Mouse (Mus musculus) heart, embryonic 14.5 days (tissue): Measurements from ENCODE around the gene Olfr263. TPM values are rescaled to one million over a fixed set of nuclear protein-coding genes. Genes with fewer than 3 reads are reported as not detected.
A peak's percentile ranks its signal among the peaks of the same experiment; 100 is the strongest.

Experiments
- ATAC-seq: fragments of 200-750 bp; cut with Nextera tagmentation; 2 replicates; pipeline ENCODE4 v1.8.0; 2017; ENCODE audit warnings: low read depth, moderate TSS enrichment; ENCODE audit not compliant: insufficient number of reproducible peaks, insufficient read depth, low FRiP score
- H3K27ac ChIP-seq, 2 experiments: fragments of 200-500 bp in 1 of 2; fragments of 300-500 bp in 1 of 2; sonication (generic) in 1 of 2; replicated peaks in 1 of 2; 2 replicates each; pipeline ENCODE4 v1.5.1; 2012 to 2014; ENCODE audit warnings: low read depth in 2 of 2, low read length in 2 of 2, control low read depth in 1 of 2, mild to moderate bottlenecking in 1 of 2, mixed read lengths in 1 of 2; ENCODE audit not compliant: control insufficient read depth in 1 of 2, insufficient read depth in 1 of 2
- H3K27me3 ChIP-seq: fragments of 300-500 bp; sonication (generic); 2 replicates; pipeline ENCODE4 v1.6.1; 2014; ENCODE audit warnings: mild to moderate bottlenecking, low read length, control low read depth; ENCODE audit not compliant: control insufficient read depth, insufficient read depth
- H3K36me3 ChIP-seq: fragments of 300-500 bp; sonication (generic); 2 replicates; pipeline ENCODE4 v1.6.1; 2014; ENCODE audit warnings: mild to moderate bottlenecking, control low read depth, low read length, mixed read lengths; ENCODE audit not compliant: control insufficient read depth, insufficient read depth
- H3K4me1 ChIP-seq, 2 experiments: fragments of 200-500 bp in 1 of 2; fragments of 300-500 bp in 1 of 2; sonication (generic) in 1 of 2; 2 replicates each; pipeline ENCODE4 v1.6.1; 2012 to 2014; ENCODE audit warnings: low read length in 2 of 2, control low read depth in 1 of 2, mixed read lengths in 1 of 2; ENCODE audit not compliant: control insufficient read depth in 2 of 2, insufficient read depth in 2 of 2
- H3K4me2 ChIP-seq: fragments of 300-500 bp; sonication (generic); 2 replicates; pipeline ENCODE4 v1.6.1; 2014; ENCODE audit warnings: mild to moderate bottlenecking, low read length
- H3K4me3 ChIP-seq, 2 experiments: fragments of 200-500 bp in 1 of 2; fragments of 300-500 bp in 1 of 2; sonication (generic) in 1 of 2; 2 replicates each; pipeline ENCODE4 v1.5.1; 2012 to 2014; ENCODE audit warnings: low read length in 2 of 2, mild to moderate bottlenecking in 2 of 2, control low read depth in 1 of 2, low read depth in 1 of 2, moderate library complexity in 1 of 2; ENCODE audit not compliant: control insufficient read depth in 1 of 2, insufficient read depth in 1 of 2
- H3K9ac ChIP-seq: fragments of 300-500 bp; sonication (generic); 2 replicates; pipeline ENCODE4 v1.6.1; 2014; ENCODE audit warnings: mild to moderate bottlenecking, low read length
- H3K9me3 ChIP-seq: fragments of 300-500 bp; sonication (generic); 2 replicates; pipeline ENCODE4 v1.6.1; 2016; ENCODE audit warnings: low read length, control low read depth; ENCODE audit not compliant: control insufficient read depth
- WGBS: fragments of 180-500 bp; shearing (Covaris S2); extraction: QIAGEN DNeasy Blood & Tissue Kit; methylation state at CpG from one replicate; pipeline ENCODE4 v1.1.7; 2014; 5-methylcytosine and 5-hydroxymethylcytosine counted together
- polyA plus RNA-seq: library from polyadenylated mRNA; unstranded; fragments of >200 nt; fragmentation: Nextera tagmentation; extraction: Ambion mirVana; gene quantifications from 2 replicates; pipeline ENCODE4 v1.2.1, GENCODE M21; 2014

The Olfr263 gene
- polyA plus RNA-seq, 1 experiment from 2014 or later = not detected

DNA sequence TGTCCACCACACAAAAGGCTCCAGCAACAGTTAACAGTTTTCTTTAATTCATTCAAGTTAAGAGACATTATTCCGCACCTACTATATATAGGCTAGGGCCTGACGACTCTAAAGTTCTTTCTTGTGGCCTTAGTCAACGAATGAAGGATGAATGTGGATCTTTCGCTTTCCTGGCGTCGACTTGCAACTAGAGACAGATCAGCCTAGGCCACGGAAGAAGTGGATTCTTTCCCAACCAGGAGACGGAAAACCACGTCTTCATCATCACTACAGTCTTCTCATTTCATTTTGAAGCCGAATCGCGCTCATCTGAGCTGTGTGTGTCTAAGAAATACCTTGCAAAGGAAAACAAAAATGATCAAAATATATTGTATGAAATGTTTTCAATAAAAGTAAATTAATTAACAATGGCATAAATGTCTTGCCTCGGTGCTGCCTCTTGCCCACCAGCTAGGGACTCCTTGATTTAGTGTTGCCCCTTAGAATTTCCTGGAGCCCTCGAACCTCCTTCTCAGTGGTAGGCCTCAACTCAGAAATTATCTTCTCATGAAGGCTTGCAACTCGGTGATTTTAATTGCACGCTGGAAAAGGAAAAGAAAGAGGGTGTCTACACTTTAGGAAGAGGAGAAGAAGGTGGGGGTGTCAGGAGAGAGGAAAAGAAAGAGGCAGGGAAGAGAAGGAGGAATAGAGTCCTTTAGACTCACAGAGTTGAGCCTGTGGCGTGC, 41.2 kb downstream of the Olfr263 start:
- Histone ChIP-seq H3K27ac (peak overlapping the region in 1 of 2 experiments; percentile 47; a peak in 1 of 4 replicates), H3K4me3 (peak overlapping the region; percentile 32 to 57), H3K27me3 (no peaks in the 10 kb centered on the region), H3K4me1 (peaks cover 3 to 15% of the 10 kb centered on the region in 2 experiments; a peak in 1 of 4 replicates), H3K36me3 (no peaks in the 10 kb centered on the region), H3K9me3 (no peaks in the 10 kb centered on the region), H3K9ac (no peak overlapping the region), H3K4me2 (peak overlapping the region; percentile 95)
- no peak for ATAC-seq
- WGBS = 52% methylated on average over 17 of the region's 17 CpGs

- Histone ChIP-seq H3K27ac (peak overlapping the region in 1 of 2 experiments; percentile 47; a peak in 1 of 4 replicates), H3K4me1 (peaks cover 3 to 15% of the 10 kb centered on the region in 2 experiments; a peak in 1 of 4 replicates), H3K36me3 (no peaks in the 10 kb centered on the region), H3K4me3 (peak overlapping the region; percentile 32 to 57), H3K9ac (peak overlapping the region; percentile 46; the same call in 1 of the 2 replicates), H3K9me3 (no peaks in the 10 kb centered on the region), H3K4me2 (peak overlapping the region; percentile 95), H3K27me3 (no peaks in the 10 kb centered on the region)
- 8% methylated on average over 15 of the region's 15 CpGs for WGBS
- ATAC-seq = no peak
Measured at GRCm38 (mm10) chr13:21171156-21171530, 41.7 kb downstream of the Olfr263 start.

DNA sequence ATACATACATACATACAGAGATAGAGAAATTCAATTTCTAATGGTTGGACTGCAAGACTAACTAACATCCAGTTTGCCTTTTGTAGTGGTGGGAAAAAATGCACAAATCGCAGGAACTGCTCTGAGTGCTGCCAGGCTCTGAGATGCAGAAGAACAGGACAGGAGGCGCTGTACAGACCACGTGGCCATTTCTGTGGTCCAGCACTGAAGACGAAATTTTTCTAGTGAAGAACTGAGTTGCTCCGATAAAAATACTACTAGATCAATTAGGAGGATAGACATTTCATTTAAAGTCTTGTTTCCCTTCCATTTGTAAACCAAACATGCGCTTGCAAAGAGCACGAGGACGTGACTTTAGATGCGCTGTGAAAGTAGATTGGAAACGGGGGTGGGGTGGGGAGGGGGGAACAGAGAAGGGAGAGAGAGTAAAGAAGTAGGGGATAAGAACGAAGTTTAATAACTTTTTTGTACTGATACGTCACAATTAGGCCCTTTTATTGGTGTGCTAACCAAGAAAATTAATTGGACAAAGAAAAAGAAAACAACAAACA, 42.2 kb downstream of the Olfr263 start:
- ATAC-seq = no peak
- Histone ChIP-seq H3K27me3 (no peaks in the 10 kb centered on the region), H3K4me2 (peak overlapping the region; percentile 95), H3K9ac (peak overlapping the region; percentile 62), H3K4me3 (peak overlapping the region; percentile 51 to 57), H3K27ac (no peak overlapping the region), H3K36me3 (no peaks in the 10 kb centered on the region), H3K4me1 (peaks cover 3 to 15% of the 10 kb centered on the region in 2 experiments; a peak in 1 of 4 replicates), H3K9me3 (no peaks in the 10 kb centered on the region)
- WGBS = under 1% methylated on average over 12 of the region's 12 CpGs

DNA sequence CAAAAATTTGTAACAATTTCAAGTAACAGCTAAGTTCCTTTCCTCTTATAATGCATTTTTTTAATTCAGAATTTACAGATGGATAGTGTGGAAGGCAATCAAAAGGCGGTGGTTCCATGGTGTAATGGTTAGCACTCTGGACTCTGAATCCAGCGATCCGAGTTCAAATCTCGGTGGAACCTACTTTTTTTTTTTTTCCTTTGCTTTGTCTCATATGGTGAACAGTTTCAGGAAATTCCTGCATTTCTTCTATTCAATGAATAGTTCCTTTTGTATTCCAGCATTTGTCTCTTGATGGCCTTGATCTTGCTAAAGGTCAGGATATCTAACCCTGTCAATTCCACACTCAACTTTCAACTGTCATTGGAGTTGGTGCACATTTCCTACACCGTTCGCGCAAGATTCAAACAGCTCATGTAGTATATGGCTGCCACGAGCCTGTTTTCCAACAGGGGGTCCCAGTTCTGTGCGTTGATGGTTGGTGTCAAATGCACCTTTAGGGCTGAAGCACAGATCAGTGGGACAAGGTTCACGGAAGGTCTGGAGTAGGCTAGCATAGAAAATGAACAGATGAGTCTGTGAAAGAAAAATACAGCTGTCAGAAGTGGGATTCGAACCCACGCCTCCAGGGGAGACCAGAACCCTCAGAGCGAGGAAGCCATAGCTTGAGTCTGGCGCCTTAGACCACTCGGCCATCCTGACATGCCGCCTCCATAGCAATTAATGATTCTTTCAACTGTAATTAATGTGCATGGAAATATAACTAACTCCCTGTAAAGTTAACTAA, 43.0 kb downstream of the Olfr263 start:
- Histone ChIP-seq H3K9ac (peak overlapping the region; percentile 68), H3K4me1 (peaks cover 3 to 15% of the 10 kb centered on the region in 2 experiments; a peak in 1 of 4 replicates), H3K9me3 (no peaks in the 10 kb centered on the region), H3K27ac (peak overlapping the region; percentile 41 to 74; a peak in 3 of 4 replicates), H3K4me2 (peak overlapping the region; percentile 95), H3K36me3 (no peaks in the 10 kb centered on the region), H3K27me3 (no peaks in the 10 kb centered on the region), H3K4me3 (peak overlapping the region; percentile 57)
- WGBS = 1% methylated on average over 16 of the region's 16 CpGs
- ATAC-seq = peak; percentile 32; the same call in 1 of the 2 replicates

- under 1% methylated on average over 11 of the region's 11 CpGs for WGBS
- H3K9ac ChIP-seq = peak overlapping the region; percentile 68
- peak overlapping the region; percentile 95 for H3K4me2 ChIP-seq
- H3K36me3 ChIP-seq = no peaks in the 10 kb centered on the region
- H3K27me3 ChIP-seq = no peaks in the 10 kb centered on the region
- H3K9me3 ChIP-seq = no peaks in the 10 kb centered on the region
- ATAC-seq = 0 out of 2 replicates have a peak, but pooled peaks have one; percentile 33
- H3K27ac ChIP-seq = peak overlapping the region; percentile 57 to 74
- peaks cover 3 to 15% of the 10 kb centered on the region in 2 experiments; a peak in 1 of 4 replicates for H3K4me1 ChIP-seq
- H3K4me3 ChIP-seq = peak overlapping the region; percentile 57
Measured at GRCm38 (mm10) chr13:21173072-21173471, 43.6 kb downstream of the Olfr263 start.

- ATAC-seq = no peak
- Histone ChIP-seq H3K9ac (no peak overlapping the region), H3K27ac (no peak overlapping the region), H3K36me3 (peaks cover 4% of the 10 kb centered on the region), H3K4me1 (peaks cover 7 to 16% of the 10 kb centered on the region in 2 experiments), H3K4me2 (no peak overlapping the region), H3K4me3 (no peak overlapping the region), H3K9me3 (no peaks in the 10 kb centered on the region), H3K27me3 (no peaks in the 10 kb centered on the region)
- 67% methylated on average over 11 of the region's 11 CpGs for WGBS
Measured at GRCm38 (mm10) chr13:21176733-21177132, 47.3 kb downstream of the Olfr263 start.

- 67% methylated on average over 5 of the region's 5 CpGs for WGBS
- no peak for ATAC-seq
- Histone ChIP-seq H3K27ac (no peak overlapping the region), H3K4me3 (no peak overlapping the region), H3K9ac (no peak overlapping the region), H3K36me3 (peaks cover 13% of the 10 kb centered on the region), H3K27me3 (no peaks in the 10 kb centered on the region), H3K9me3 (no peaks in the 10 kb centered on the region), H3K4me2 (no peak overlapping the region), H3K4me1 (peaks cover 7 to 24% of the 10 kb centered on the region in 2 experiments)
Measured at GRCm38 (mm10) chr13:21177657-21178056, 48.2 kb downstream of the Olfr263 start.
